Mouse (Mus musculus): ENCODE measurements at regions not wholly inside any gene's neighbourhood (a gene's known extent, or its start where the extent isn't known, plus 50 kb on each side); places are given as distances from the start of the nearest gene placed in this dataset.

DNA sequence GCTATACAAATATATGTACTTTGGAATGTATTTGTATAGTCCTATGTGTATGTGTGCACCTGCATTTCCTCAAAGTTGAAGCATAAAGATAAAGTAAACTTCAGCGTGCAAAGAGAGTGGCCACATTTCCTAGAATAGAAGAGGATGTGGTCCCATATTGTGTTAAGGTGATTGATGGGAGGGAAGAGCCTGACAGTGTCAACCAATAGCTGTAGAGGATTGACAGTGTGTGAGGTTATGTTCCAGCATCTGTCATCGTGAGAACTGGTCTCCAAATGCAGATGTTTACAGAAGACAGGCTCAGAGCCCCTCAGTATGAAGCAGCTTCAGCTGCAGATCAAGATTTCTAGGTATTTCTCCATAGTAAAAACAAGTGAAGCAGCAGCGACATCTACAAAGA lies 1114.5 kb downstream of the Gsdmc2 start:
- no peak overlapping the region for H3K27ac ChIP-seq
- H3K36me3 ChIP-seq, result no peaks in the 10 kb centered on the region
- no peak overlapping the region for H3K9ac ChIP-seq
- no peaks in the 10 kb centered on the region for H3K9me3 ChIP-seq (replicated peaks)
- no peaks in the 10 kb centered on the region for H3K27me3 ChIP-seq (replicated peaks)
- ATAC-seq, result no peak
- WGBS (ENCODE audit: insufficient replicate concordance), result 30% methylated on average over 3 of the region's 3 CpGs
- no peak overlapping the region for H3K4me3 ChIP-seq
- H3K4me2 ChIP-seq, result no peak overlapping the region
- H3K4me1 ChIP-seq, result no peaks in the 10 kb centered on the region

- Histone ChIP-seq H3K36me3 (no peaks in the 10 kb centered on the region), H3K27me3 (replicated peaks) (no peaks in the 10 kb centered on the region), H3K9ac (no peak overlapping the region), H3K9me3 (replicated peaks) (no peaks in the 10 kb centered on the region), H3K27ac (0 out of 2 replicates have a peak overlapping the region, but pooled peaks have one; percentile 20), H3K4me1 (no peaks in the 10 kb centered on the region), H3K4me2 (no peak overlapping the region), H3K4me3 (no peak overlapping the region)
- ATAC-seq, result peak; percentile 51; the same call in 1 of the 2 replicates
- 44% methylated on average over 3 of the region's 3 CpGs for WGBS (ENCODE audit: insufficient replicate concordance)
Measured at GRCm38 (mm10) chr15:62714265-62714664, 1130.7 kb downstream of the Gsdmc2 start.

DNA sequence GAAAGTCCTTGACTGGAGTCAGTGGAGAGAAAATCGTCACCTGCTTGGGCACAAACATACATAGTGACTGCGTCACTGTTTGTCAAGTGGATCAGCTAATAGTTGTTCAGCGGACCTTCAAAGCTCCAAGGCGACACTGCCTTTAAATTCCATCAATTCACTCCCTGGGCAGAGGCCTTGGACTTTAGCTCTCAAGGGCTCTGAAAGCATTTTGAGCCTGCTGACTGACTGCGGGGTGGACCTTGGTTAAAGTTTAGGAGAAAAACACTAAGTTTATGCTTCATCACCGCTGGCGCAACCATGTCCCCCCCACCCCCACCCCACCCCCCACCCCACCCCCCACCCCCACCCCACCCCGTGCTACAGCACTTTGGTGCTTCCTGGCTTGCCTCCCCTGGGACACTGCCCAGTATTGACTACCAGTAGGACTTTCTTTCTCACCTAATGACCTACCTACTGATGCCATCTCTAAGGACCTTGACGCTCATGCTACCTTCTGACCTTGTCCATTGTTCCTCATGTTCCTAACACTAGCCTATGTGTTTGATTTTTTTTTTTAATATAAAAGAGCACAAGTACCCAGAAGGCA lies 1132.3 kb downstream of the Gsdmc2 start:
- Histone ChIP-seq H3K4me3 (no peak overlapping the region), H3K36me3 (no peaks in the 10 kb centered on the region), H3K9me3 (replicated peaks) (no peaks in the 10 kb centered on the region), H3K4me1 (no peaks in the 10 kb centered on the region), H3K27me3 (replicated peaks) (no peaks in the 10 kb centered on the region), H3K9ac (no peak overlapping the region), H3K27ac (no peak overlapping the region), H3K4me2 (no peak overlapping the region)
- WGBS (ENCODE audit: insufficient replicate concordance), result 66% methylated on average over 8 of the region's 9 CpGs
- ATAC-seq, result peak; percentile 68

DNA sequence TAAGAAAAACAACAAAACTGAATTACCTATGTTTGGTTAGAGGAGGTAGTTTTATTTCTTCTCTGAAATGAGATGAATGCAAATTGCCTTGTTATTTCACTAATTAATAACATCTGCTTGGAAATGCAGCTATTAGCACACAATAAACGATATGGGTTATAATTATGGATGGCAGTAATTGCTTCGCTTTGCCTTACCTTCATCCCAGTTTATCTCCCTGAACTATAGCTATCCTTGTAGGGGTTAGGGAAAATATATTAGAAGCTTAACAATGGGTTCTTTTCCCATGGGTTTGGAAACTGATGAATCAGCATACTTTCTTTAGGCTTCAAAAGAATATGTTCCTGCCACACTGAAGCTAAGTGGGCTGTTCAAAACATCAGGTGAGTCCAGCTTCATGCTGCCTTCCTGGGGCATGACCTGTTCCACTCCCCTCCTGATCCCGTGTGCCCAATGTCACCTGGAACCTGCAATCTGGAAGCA lies 1132.9 kb downstream of the Gsdmc2 start:
- 74% methylated on average over 3 of the region's 3 CpGs for WGBS (ENCODE audit: insufficient replicate concordance)
- no peaks in the 10 kb centered on the region for H3K27me3 ChIP-seq (replicated peaks)
- H3K4me1 ChIP-seq, result no peaks in the 10 kb centered on the region
- H3K4me2 ChIP-seq, result no peak overlapping the region
- H3K36me3 ChIP-seq, result no peaks in the 10 kb centered on the region
- no peak for ATAC-seq
- H3K9me3 ChIP-seq (replicated peaks), result no peaks in the 10 kb centered on the region
- H3K4me3 ChIP-seq, result no peak overlapping the region
- H3K9ac ChIP-seq, result no peak overlapping the region
- no peak overlapping the region for H3K27ac ChIP-seq

- ATAC-seq, result no peak
- Histone ChIP-seq H3K4me1 (no peaks in the 10 kb centered on the region), H3K36me3 (no peaks in the 10 kb centered on the region), H3K4me2 (no peak overlapping the region), H3K9me3 (replicated peaks) (no peaks in the 10 kb centered on the region), H3K9ac (no peak overlapping the region), H3K27me3 (replicated peaks) (no peaks in the 10 kb centered on the region), H3K4me3 (no peak overlapping the region), H3K27ac (no peak overlapping the region)
- 75% methylated on average over 2 of the region's 2 CpGs for WGBS (ENCODE audit: insufficient replicate concordance)
Measured at GRCm38 (mm10) chr15:62709546-62709945, 1135.4 kb downstream of the Gsdmc2 start.

DNA sequence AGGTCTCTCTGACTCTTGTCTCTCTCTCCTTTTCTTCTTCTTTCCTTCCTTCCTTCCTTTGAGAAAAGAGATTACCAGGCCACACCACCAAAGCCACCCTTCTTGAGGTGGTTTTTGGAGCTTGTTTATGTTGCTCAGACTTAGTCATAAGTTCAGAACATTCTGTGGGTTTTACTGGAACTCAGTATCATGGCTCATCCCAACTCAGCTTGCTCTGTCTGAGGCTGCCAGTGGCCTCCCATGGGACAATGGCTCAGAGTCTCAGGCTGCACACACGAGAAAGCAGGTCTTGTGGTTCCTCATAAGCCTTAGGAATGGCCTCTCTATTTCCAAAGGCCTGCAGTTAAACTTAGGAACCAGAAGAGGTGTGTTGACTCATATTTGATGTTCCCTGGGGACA lies 1146.4 kb downstream of the Gsdmc2 start:
- no peak overlapping the region for H3K4me2 ChIP-seq
- no peaks in the 10 kb centered on the region for H3K9me3 ChIP-seq (replicated peaks)
- ATAC-seq, result no peak
- H3K27ac ChIP-seq, result no peak overlapping the region
- WGBS (ENCODE audit: insufficient replicate concordance), result 46% methylated on average over 1 of the region's 1 CpGs
- no peaks in the 10 kb centered on the region for H3K27me3 ChIP-seq (replicated peaks)
- no peaks in the 10 kb centered on the region for H3K36me3 ChIP-seq
- no peak overlapping the region for H3K9ac ChIP-seq
- no peaks in the 10 kb centered on the region for H3K4me1 ChIP-seq
- no peak overlapping the region for H3K4me3 ChIP-seq

- Histone ChIP-seq H3K27ac (no peak overlapping the region), H3K27me3 (replicated peaks) (no peaks in the 10 kb centered on the region), H3K4me1 (no peaks in the 10 kb centered on the region), H3K4me3 (no peak overlapping the region), H3K9ac (no peak overlapping the region), H3K9me3 (replicated peaks) (no peaks in the 10 kb centered on the region), H3K36me3 (no peaks in the 10 kb centered on the region), H3K4me2 (no peak overlapping the region)
- ATAC-seq, result no peak
- 62% methylated on average over 3 of the region's 3 CpGs for WGBS (ENCODE audit: insufficient replicate concordance)
Measured at GRCm38 (mm10) chr15:62694734-62695133, 1150.2 kb downstream of the Gsdmc2 start.

GRCm38 (mm10) chr15:62693671-62694070 lies 1151.3 kb downstream of the Gsdmc2 start:
- Histone ChIP-seq H3K27ac (no peak overlapping the region), H3K4me3 (no peak overlapping the region), H3K4me1 (no peaks in the 10 kb centered on the region), H3K36me3 (no peaks in the 10 kb centered on the region), H3K27me3 (replicated peaks) (no peaks in the 10 kb centered on the region), H3K9ac (no peak overlapping the region), H3K9me3 (replicated peaks) (no peaks in the 10 kb centered on the region), H3K4me2 (no peak overlapping the region)
- 89% methylated on average over 9 of the region's 10 CpGs for WGBS (ENCODE audit: insufficient replicate concordance)
- no peak for ATAC-seq

- Histone ChIP-seq H3K36me3 (no peaks in the 10 kb centered on the region), H3K9me3 (replicated peaks) (no peaks in the 10 kb centered on the region), H3K4me1 (no peaks in the 10 kb centered on the region), H3K9ac (no peak overlapping the region), H3K27ac (no peak overlapping the region), H3K4me3 (no peak overlapping the region), H3K27me3 (replicated peaks) (no peaks in the 10 kb centered on the region), H3K4me2 (no peak overlapping the region)
- no peak for ATAC-seq
- WGBS (ENCODE audit: insufficient replicate concordance), result 62% methylated on average over 4 of the region's 4 CpGs
Measured at GRCm38 (mm10) chr15:62673410-62673809, 1171.6 kb downstream of the Gsdmc2 start.

DNA sequence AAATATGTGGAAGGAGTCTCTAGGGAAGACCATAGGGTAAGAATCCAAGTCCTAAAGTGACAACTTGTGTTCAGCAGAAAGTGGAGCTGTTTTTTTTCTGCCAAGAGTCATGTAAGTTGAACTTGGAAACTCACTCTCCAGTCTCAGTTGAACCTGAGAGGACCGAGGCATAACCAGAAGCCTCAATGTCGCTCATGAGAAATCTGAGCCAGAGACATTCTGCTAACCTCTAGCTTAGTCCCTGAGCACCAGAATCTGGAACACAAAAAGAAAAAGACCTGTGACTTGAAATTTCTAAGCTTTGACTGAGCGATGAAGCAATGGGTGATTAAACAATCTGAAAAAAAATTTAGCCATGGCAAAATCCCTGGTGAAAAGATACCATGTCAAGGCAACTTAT lies 1175.0 kb downstream of the Gsdmc2 start:
- Histone ChIP-seq H3K9ac (no peak overlapping the region), H3K9me3 (replicated peaks) (no peaks in the 10 kb centered on the region), H3K36me3 (no peaks in the 10 kb centered on the region), H3K27me3 (replicated peaks) (no peaks in the 10 kb centered on the region), H3K4me1 (no peaks in the 10 kb centered on the region), H3K4me3 (no peak overlapping the region), H3K27ac (no peak overlapping the region), H3K4me2 (no peak overlapping the region)
- no peak for ATAC-seq
- 63% methylated on average over 3 of the region's 3 CpGs for WGBS (ENCODE audit: insufficient replicate concordance)

DNA sequence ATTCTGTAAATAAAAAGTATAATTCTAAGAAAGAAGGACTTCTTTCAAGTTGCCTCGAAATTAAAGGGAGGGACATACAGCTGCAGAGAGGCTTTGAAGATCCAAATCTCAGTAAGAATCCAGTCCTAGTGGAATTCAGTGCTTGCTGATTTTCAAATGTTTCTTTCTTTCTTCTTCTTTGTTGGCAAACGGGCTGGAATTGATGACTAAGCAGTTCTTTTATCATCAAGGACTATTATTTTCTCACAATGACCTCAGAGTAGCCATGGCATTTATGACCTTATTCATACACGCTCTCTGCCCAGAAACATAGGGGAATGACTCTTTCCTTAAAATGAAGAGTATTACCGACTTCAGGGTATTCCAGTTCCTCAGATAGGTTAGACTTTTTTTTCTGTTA lies 1185.9 kb downstream of the Gsdmc2 start:
- H3K9me3 ChIP-seq (replicated peaks), result no peaks in the 10 kb centered on the region
- H3K4me1 ChIP-seq, result no peaks in the 10 kb centered on the region
- H3K27ac ChIP-seq, result no peak overlapping the region
- H3K9ac ChIP-seq, result no peak overlapping the region
- H3K27me3 ChIP-seq (replicated peaks), result no peaks in the 10 kb centered on the region
- no peaks in the 10 kb centered on the region for H3K36me3 ChIP-seq
- no peak overlapping the region for H3K4me3 ChIP-seq
- 58% methylated on average over 4 of the region's 4 CpGs for WGBS (ENCODE audit: insufficient replicate concordance)
- ATAC-seq, result no peak
- no peak overlapping the region for H3K4me2 ChIP-seq

DNA sequence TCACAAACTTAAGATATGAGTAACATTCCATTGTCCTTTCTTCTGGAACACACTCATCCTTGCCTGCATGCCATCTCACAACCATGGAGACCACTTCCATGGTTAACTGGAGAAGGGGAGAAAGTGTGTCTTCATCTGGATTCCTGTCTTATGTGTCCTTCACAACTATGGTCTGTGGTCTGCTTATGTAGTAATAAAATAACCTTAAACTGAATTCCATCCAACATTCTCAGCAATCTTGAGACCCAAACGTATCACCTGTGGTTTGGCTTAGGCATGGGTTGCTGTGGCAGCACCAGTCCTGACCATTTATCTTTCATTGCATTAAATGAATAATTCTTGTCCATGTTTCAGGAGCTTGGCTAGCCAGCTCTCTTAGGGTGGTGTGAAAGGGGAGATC lies 1186.3 kb downstream of the Gsdmc2 start:
- ATAC-seq, result no peak

More for the DNA sequence above, 1186.3 kb downstream of the Gsdmc2 start:
- no peak overlapping the region for H3K9ac ChIP-seq
- H3K4me1 ChIP-seq, result no peaks in the 10 kb centered on the region
- H3K27ac ChIP-seq, result no peak overlapping the region
- no peaks in the 10 kb centered on the region for H3K36me3 ChIP-seq
- H3K27me3 ChIP-seq (replicated peaks), result no peaks in the 10 kb centered on the region
- H3K9me3 ChIP-seq (replicated peaks), result no peaks in the 10 kb centered on the region
- 51% methylated on average over 1 of the region's 1 CpGs for WGBS (ENCODE audit: insufficient replicate concordance)
- no peak overlapping the region for H3K4me2 ChIP-seq
- H3K4me3 ChIP-seq, result no peak overlapping the region

Data from liver, embryonic 12.5 days (tissue).